Mouse (Mus musculus) limb, embryonic 13.5 days (tissue): Measurements from ENCODE around the gene Mrpl39. TPM values are rescaled to one million over a fixed set of nuclear protein-coding genes. Genes with fewer than 3 reads are reported as not detected.

Source experiments
- ATAC-seq: fragments of 200-750 bp; cut with Nextera tagmentation; 2 replicates; pipeline ENCODE4 v1.8.0; 2017; ENCODE audit warnings: low read depth, moderate number of reproducible peaks, moderate TSS enrichment; ENCODE audit not compliant: low FRiP score
- H3K27ac ChIP-seq: fragments of 300-500 bp; sonication (generic); 2 replicates; pipeline ENCODE4 v1.5.1; 2015; ENCODE audit warnings: inconsistent platforms, mild to moderate bottlenecking, moderate library complexity
- H3K27me3 ChIP-seq: fragments of 300-500 bp; sonication (generic); 2 replicates; pipeline ENCODE4 v1.6.1; 2015; ENCODE audit warnings: mild to moderate bottlenecking, inconsistent platforms
- H3K36me3 ChIP-seq: fragments of 300-500 bp; sonication (generic); 2 replicates; pipeline ENCODE4 v1.6.1; 2015; ENCODE audit warnings: inconsistent platforms, mild to moderate bottlenecking, moderate library complexity
- H3K4me1 ChIP-seq: fragments of 300-500 bp; sonication (generic); 2 replicates; pipeline ENCODE4 v1.6.1; 2015; ENCODE audit warnings: inconsistent platforms
- H3K4me2 ChIP-seq: fragments of 300-500 bp; sonication (generic); replicated peaks from 2 replicates; pipeline ENCODE4 v1.6.1; 2015; ENCODE audit warnings: inconsistent platforms, mild to moderate bottlenecking, moderate library complexity
- H3K4me3 ChIP-seq: fragments of 300-500 bp; sonication (generic); 2 replicates; pipeline ENCODE4 v1.5.1; 2015; ENCODE audit warnings: moderate library complexity, mild to moderate bottlenecking, inconsistent platforms
- H3K9ac ChIP-seq: fragments of 300-500 bp; sonication (generic); 2 replicates; pipeline ENCODE4 v1.6.1; 2015; ENCODE audit warnings: mild to moderate bottlenecking, inconsistent platforms
- H3K9me3 ChIP-seq: fragments of 300-500 bp; sonication (generic); 2 replicates; pipeline ENCODE4 v1.6.1; 2016; ENCODE audit warnings: inconsistent platforms
- whole genome bisulfite sequencing: fragments of 180-500 bp; shearing (Covaris S2); methylation state at CpG from one replicate; pipeline ENCODE4 v1.1.7; 2015; 5-methylcytosine and 5-hydroxymethylcytosine counted together
- polyA plus RNA-seq: library from polyadenylated mRNA; unstranded; fragments of >200 nt; fragmentation: Nextera tagmentation; extraction: Ambion mirVana; gene quantifications from 2 replicates; pipeline ENCODE4 v1.2.1, GENCODE M21; 2015

Gene Mrpl39
- polyA plus RNA-seq = 45.3 and 46.1 TPM in 2 replicates

GRCm38 (mm10) chr16:84735166-84736105 lies at the start of gene Mrpl39:
TSS of gene Mrpl39 (minus strand) at chr16:84735742.
- H3K4me1 ChIP-seq = peaks cover 12% of the 10 kb centered on the region
- H3K9ac ChIP-seq = peak within 1 kb of the TSS; percentile 82
- ATAC-seq = peak; percentile 98
- H3K4me2 ChIP-seq = peak within 1 kb of the TSS; percentile 76
- H3K36me3 ChIP-seq = peaks cover 18% of the 10 kb centered on the region
- H3K4me3 ChIP-seq = peak within 1 kb of the TSS; percentile 74
- WGBS = under 1% methylated on average over 66 of the region's 66 CpGs
- H3K9me3 ChIP-seq = no peaks in the 10 kb centered on the region
- peak within 1 kb of the TSS; percentile 39; the same call in 1 of the 2 replicates for H3K27ac ChIP-seq
- H3K27me3 ChIP-seq = no peaks in the 10 kb centered on the region

- H3K27me3 ChIP-seq = no peaks in the 10 kb centered on the region
- H3K4me3 ChIP-seq = no peak overlapping the region
- whole genome bisulfite sequencing = 19% methylated on average over 7 of the region's 7 CpGs
- H3K4me2 ChIP-seq = no peak overlapping the region
- H3K9ac ChIP-seq = no peak overlapping the region
- no peaks in the 10 kb centered on the region for H3K9me3 ChIP-seq
- no peak for ATAC-seq
- H3K4me1 ChIP-seq = no peaks in the 10 kb centered on the region
- H3K36me3 ChIP-seq = no peaks in the 10 kb centered on the region
- H3K27ac ChIP-seq = no peak overlapping the region
These were observed 49.4 kb upstream of the Mrpl39 start for GRCm38 (mm10) chr16:84784966-84785365.

- Histone ChIP-seq H3K9me3 (peaks cover 9% of the 10 kb centered on the region; the same call in 1 of the 2 replicates), H3K9ac (no peak overlapping the region), H3K4me2 (no peak overlapping the region), H3K36me3 (no peaks in the 10 kb centered on the region), H3K4me3 (no peak overlapping the region), H3K27ac (no peak overlapping the region), H3K4me1 (no peaks in the 10 kb centered on the region), H3K27me3 (no peaks in the 10 kb centered on the region)
- ATAC-seq = no peak
- WGBS = 51% methylated on average over 2 of the region's 2 CpGs
These were observed 47.7 kb upstream of the Mrpl39 start for GRCm38 (mm10) chr16:84783279-84783678.

GRCm38 (mm10) chr16:84779718-84780117 lies 44.2 kb upstream of the Mrpl39 start:
- no peak overlapping the region for H3K4me2 ChIP-seq
- H3K27me3 ChIP-seq = peaks cover 20% of the 10 kb centered on the region
- no peak for ATAC-seq
- 79% methylated on average over 5 of the region's 5 CpGs for WGBS
- H3K9me3 ChIP-seq = peaks cover 9% of the 10 kb centered on the region; the same call in 1 of the 2 replicates
- H3K4me3 ChIP-seq = no peak overlapping the region
- no peaks in the 10 kb centered on the region for H3K36me3 ChIP-seq
- H3K27ac ChIP-seq = no peak overlapping the region
- H3K4me1 ChIP-seq = peaks cover 3% of the 10 kb centered on the region
- H3K9ac ChIP-seq = no peak overlapping the region

GRCm38 (mm10) chr16:84778861-84779630 lies 43.5 kb upstream of the Mrpl39 start:
- Histone ChIP-seq H3K27ac (no peak overlapping the region), H3K9ac (no peak overlapping the region), H3K4me1 (peaks cover 3% of the 10 kb centered on the region), H3K4me3 (no peak overlapping the region), H3K36me3 (no peaks in the 10 kb centered on the region), H3K4me2 (no peak overlapping the region), H3K9me3 (peaks cover 9% of the 10 kb centered on the region; the same call in 1 of the 2 replicates), H3K27me3 (peaks cover 24% of the 10 kb centered on the region)
- no peak for ATAC-seq
- 86% methylated on average over 6 of the region's 6 CpGs for WGBS

- peaks cover 6% of the 10 kb centered on the region for H3K4me1 ChIP-seq
- peaks cover 9% of the 10 kb centered on the region; the same call in 1 of the 2 replicates for H3K9me3 ChIP-seq
- no peak overlapping the region for H3K4me3 ChIP-seq
- H3K36me3 ChIP-seq = no peaks in the 10 kb centered on the region
- H3K27me3 ChIP-seq = peaks cover 24% of the 10 kb centered on the region
- H3K27ac ChIP-seq = no peak overlapping the region
- no peak overlapping the region for H3K4me2 ChIP-seq
- WGBS = 58% methylated on average over 6 of the region's 6 CpGs
- ATAC-seq = no peak
- no peak overlapping the region for H3K9ac ChIP-seq
These were observed 42.9 kb upstream of the Mrpl39 start for GRCm38 (mm10) chr16:84778431-84778830.

GRCm38 (mm10) chr16:84776089-84776784 lies 40.7 kb upstream of the Mrpl39 start:
- Histone ChIP-seq H3K9ac (no peak overlapping the region), H3K4me3 (no peak overlapping the region), H3K27me3 (peaks cover 32% of the 10 kb centered on the region), H3K36me3 (no peaks in the 10 kb centered on the region), H3K9me3 (peaks cover 9% of the 10 kb centered on the region; the same call in 1 of the 2 replicates), H3K27ac (no peak overlapping the region), H3K4me2 (no peak overlapping the region), H3K4me1 (peaks cover 10% of the 10 kb centered on the region)
- 45% methylated on average over 7 of the region's 7 CpGs for WGBS
- ATAC-seq = no peak

GRCm38 (mm10) chr16:84775356-84775755 lies 39.8 kb upstream of the Mrpl39 start:
- Histone ChIP-seq H3K27ac (no peak overlapping the region), H3K9me3 (peaks cover 9% of the 10 kb centered on the region; the same call in 1 of the 2 replicates), H3K4me1 (peaks cover 10% of the 10 kb centered on the region), H3K9ac (no peak overlapping the region), H3K4me2 (peak overlapping the region; percentile 99), H3K4me3 (peak overlapping the region; percentile 66), H3K27me3 (peaks cover 32% of the 10 kb centered on the region), H3K36me3 (no peaks in the 10 kb centered on the region)
- no peak for ATAC-seq
- WGBS = 34% methylated on average over 11 of the region's 11 CpGs

GRCm38 (mm10) chr16:84774761-84775231 lies 39.3 kb upstream of the Mrpl39 start:
- H3K27ac ChIP-seq = no peak overlapping the region

GRCm38 (mm10) chr16:84774003-84774703 lies 38.6 kb upstream of the Mrpl39 start, which contains the start of gene Jam2:
TSS of gene Jam2 (plus strand) at chr16:84774123.
- ATAC-seq = peak; percentile 81
- Histone ChIP-seq H3K4me3 (peak within 1 kb of the TSS; percentile 66), H3K4me1 (peaks cover 10% of the 10 kb centered on the region), H3K9ac (peak within 1 kb of the TSS; percentile 71), H3K4me2 (peak within 1 kb of the TSS; percentile 99), H3K36me3 (no peaks in the 10 kb centered on the region), H3K9me3 (peaks cover 2% of the 10 kb centered on the region; the same call in 1 of the 2 replicates), H3K27ac (no peak within 1 kb of the TSS; the same call in 1 of the 2 replicates), H3K27me3 (peaks cover 32% of the 10 kb centered on the region)
- WGBS = under 1% methylated on average over 43 of the region's 43 CpGs

More at GRCm38 (mm10) chr16:84774761-84775231, 39.3 kb upstream of the Mrpl39 start:
- Histone ChIP-seq H3K4me1 (peaks cover 10% of the 10 kb centered on the region), H3K27me3 (peaks cover 32% of the 10 kb centered on the region), H3K9me3 (peaks cover 8% of the 10 kb centered on the region; the same call in 1 of the 2 replicates), H3K36me3 (no peaks in the 10 kb centered on the region), H3K4me3 (peak overlapping the region; percentile 66), H3K4me2 (peak overlapping the region; percentile 99), H3K9ac (peak overlapping the region; percentile 71)
- ATAC-seq = peak; percentile 25; the same call in 1 of the 2 replicates
- WGBS = under 1% methylated on average over 23 of the region's 23 CpGs
